Mouse (Mus musculus): ENCODE measurements around the gene Pou6f2. TPM values are rescaled to one million over a fixed set of nuclear protein-coding genes. Genes with fewer than 3 reads are reported as not detected.

Gene Pou6f2
- total and polyA plus RNA-seq, 3 experiments, result not detected

GRCm38 (mm10) chr13:18338022-18338421, 59.5 kb downstream of the Pou6f2 start:
- H3K79me2 ChIP-seq (ENCODE audit: control insufficient read depth, insufficient read depth, low read length, poor library complexity), result no peaks in the 10 kb centered on the region
- no peaks in the 10 kb centered on the region for H3K27me3 ChIP-seq (ENCODE audit: control insufficient read depth in 1 of 2, insufficient read depth in 2 of 2, low read length in 2 of 2)
- no peak for TF ChIP-seq RCOR1 (IDR thresholded peaks at IDR 0.05; ENCODE audit: low read depth, low read length)
- TF ChIP-seq MEF2A (IDR thresholded peaks at IDR 0.05; ENCODE audit: extremely low read depth, insufficient replicate concordance, low read depth, low read length, poor library complexity, severe bottlenecking), result no peak
- no peak for TF ChIP-seq JUND (IDR thresholded peaks at IDR 0.05; ENCODE audit: low read depth, low read length)
- no peak for TF ChIP-seq NELFE (IDR thresholded peaks at IDR 0.05; ENCODE audit: low read depth, low read length)
- TF ChIP-seq NRF1 (IDR thresholded peaks at IDR 0.05; ENCODE audit: insufficient read depth, low read depth, low read length, poor library complexity, severe bottlenecking), result no peak
- TF ChIP-seq ZMIZ1 (IDR thresholded peaks at IDR 0.05; ENCODE audit: low read depth, low read length), result no peak
- no peak overlapping the region for H3K27ac ChIP-seq (ENCODE audit: control insufficient read depth, low read depth, low read length)
- no peak overlapping the region for H3K9ac ChIP-seq (ENCODE audit: control insufficient read depth, low read depth, low read length, poor library complexity, severe bottlenecking)
- DNase-seq (ENCODE audit: low read depth, low spot score), result no peak
- no peak overlapping the region for H3K4me3 ChIP-seq (ENCODE audit: control insufficient read depth in 1 of 2, insufficient read depth in 1 of 2, low read depth in 2 of 2, low read length in 2 of 2)
- H3K4me1 ChIP-seq (ENCODE audit: control insufficient read depth in 1 of 2, insufficient read depth in 2 of 2, low read length in 2 of 2), result no peaks in the 10 kb centered on the region
- H3K9me3 ChIP-seq (replicated peaks; ENCODE audit: insufficient read depth, low read length), result no peaks in the 10 kb centered on the region
- no peaks in the 10 kb centered on the region for H3K36me3 ChIP-seq (ENCODE audit: control insufficient read depth in 1 of 2, insufficient read depth in 2 of 2, low read length in 2 of 2)

GRCm38 (mm10) chr13:18334035-18334434, 63.5 kb downstream of the Pou6f2 start:
- no peak overlapping the region for H3K9ac ChIP-seq (ENCODE audit: control insufficient read depth, low read depth, low read length, poor library complexity, severe bottlenecking)
- no peak for DNase-seq (ENCODE audit: low read depth, low spot score)
- TF ChIP-seq MAX (IDR thresholded peaks at IDR 0.05; ENCODE audit: low read length) (no peak), CHD2 (IDR thresholded peaks at IDR 0.05; ENCODE audit: low read length) (no peak), POLR2A (IDR thresholded peaks at IDR 0.05; ENCODE audit: control insufficient read depth in 1 of 2, insufficient read depth in 1 of 2, low read depth in 1 of 2, low read length in 2 of 2, poor library complexity in 1 of 2) (no peak), CHD1 (IDR thresholded peaks at IDR 0.05; ENCODE audit: low read depth, low read length) (no peak), TAL1 (IDR thresholded peaks at IDR 0.05; ENCODE audit: low read length) (no peak), MYC (IDR thresholded peaks at IDR 0.05; ENCODE audit: low read depth, low read length) (no peak), POLR2AphosphoS5 (IDR thresholded peaks at IDR 0.05; ENCODE audit: borderline replicate concordance, low read depth, low read length) (no peak), NRF1 (IDR thresholded peaks at IDR 0.05; ENCODE audit: insufficient read depth, low read depth, low read length, poor library complexity, severe bottlenecking) (no peak), SIN3A (IDR thresholded peaks at IDR 0.05; ENCODE audit: low read length) (no peak), MEF2A (IDR thresholded peaks at IDR 0.05; ENCODE audit: extremely low read depth, insufficient replicate concordance, low read depth, low read length, poor library complexity, severe bottlenecking) (no peak), ZC3H11A (IDR thresholded peaks at IDR 0.05; ENCODE audit: low read depth, low read length) (no peak), TCF12 (IDR thresholded peaks at IDR 0.05; ENCODE audit: low read depth, low read length) (no peak), ETS1 (IDR thresholded peaks at IDR 0.05; ENCODE audit: low read depth, low read length) (no peak), GABPA (IDR thresholded peaks at IDR 0.05; ENCODE audit: low read depth, low read length) (no peak), USF1 (IDR thresholded peaks at IDR 0.05; ENCODE audit: low read depth, low read length) (no peak), CTCF (IDR thresholded peaks at IDR 0.05 in 2 of 3, conservative IDR thresholded peaks at IDR 0.05 in 1 of 3; ENCODE audit: control insufficient read depth in 1 of 3, insufficient read depth in 1 of 3, low read depth in 2 of 3, low read length in 3 of 3, poor library complexity in 1 of 3, severe bottlenecking in 1 of 3) (no peak), E2F4 (IDR thresholded peaks at IDR 0.05; ENCODE audit: borderline replicate concordance, low read depth, low read length) (no peak), RCOR1 (IDR thresholded peaks at IDR 0.05; ENCODE audit: low read depth, low read length) (no peak), ZKSCAN1 (IDR thresholded peaks at IDR 0.05; ENCODE audit: low read depth, low read length) (no peak), BHLHE40 (IDR thresholded peaks at IDR 0.05; ENCODE audit: borderline replicate concordance, low read depth, low read length) (no peak)
- H3K4me3 ChIP-seq (ENCODE audit: control insufficient read depth in 1 of 2, insufficient read depth in 1 of 2, low read depth in 2 of 2, low read length in 2 of 2), result no peak overlapping the region
- no peaks in the 10 kb centered on the region for H3K4me1 ChIP-seq (ENCODE audit: control insufficient read depth in 1 of 2, insufficient read depth in 2 of 2, low read length in 2 of 2)
- H3K36me3 ChIP-seq (ENCODE audit: control insufficient read depth in 1 of 2, insufficient read depth in 2 of 2, low read length in 2 of 2), result no peaks in the 10 kb centered on the region
- H3K27me3 ChIP-seq (ENCODE audit: control insufficient read depth in 1 of 2, insufficient read depth in 2 of 2, low read length in 2 of 2), result no peaks in the 10 kb centered on the region
- no peak overlapping the region for H3K27ac ChIP-seq (ENCODE audit: control insufficient read depth, low read depth, low read length)
- no peaks in the 10 kb centered on the region for H3K9me3 ChIP-seq (replicated peaks; ENCODE audit: insufficient read depth, low read length)
- H3K79me2 ChIP-seq (ENCODE audit: control insufficient read depth, insufficient read depth, low read length, poor library complexity), result no peaks in the 10 kb centered on the region

All from MEL (cell line).